8 mouse cellular contexts compared by ENCODE assay signal in the genomic region with DNA sequence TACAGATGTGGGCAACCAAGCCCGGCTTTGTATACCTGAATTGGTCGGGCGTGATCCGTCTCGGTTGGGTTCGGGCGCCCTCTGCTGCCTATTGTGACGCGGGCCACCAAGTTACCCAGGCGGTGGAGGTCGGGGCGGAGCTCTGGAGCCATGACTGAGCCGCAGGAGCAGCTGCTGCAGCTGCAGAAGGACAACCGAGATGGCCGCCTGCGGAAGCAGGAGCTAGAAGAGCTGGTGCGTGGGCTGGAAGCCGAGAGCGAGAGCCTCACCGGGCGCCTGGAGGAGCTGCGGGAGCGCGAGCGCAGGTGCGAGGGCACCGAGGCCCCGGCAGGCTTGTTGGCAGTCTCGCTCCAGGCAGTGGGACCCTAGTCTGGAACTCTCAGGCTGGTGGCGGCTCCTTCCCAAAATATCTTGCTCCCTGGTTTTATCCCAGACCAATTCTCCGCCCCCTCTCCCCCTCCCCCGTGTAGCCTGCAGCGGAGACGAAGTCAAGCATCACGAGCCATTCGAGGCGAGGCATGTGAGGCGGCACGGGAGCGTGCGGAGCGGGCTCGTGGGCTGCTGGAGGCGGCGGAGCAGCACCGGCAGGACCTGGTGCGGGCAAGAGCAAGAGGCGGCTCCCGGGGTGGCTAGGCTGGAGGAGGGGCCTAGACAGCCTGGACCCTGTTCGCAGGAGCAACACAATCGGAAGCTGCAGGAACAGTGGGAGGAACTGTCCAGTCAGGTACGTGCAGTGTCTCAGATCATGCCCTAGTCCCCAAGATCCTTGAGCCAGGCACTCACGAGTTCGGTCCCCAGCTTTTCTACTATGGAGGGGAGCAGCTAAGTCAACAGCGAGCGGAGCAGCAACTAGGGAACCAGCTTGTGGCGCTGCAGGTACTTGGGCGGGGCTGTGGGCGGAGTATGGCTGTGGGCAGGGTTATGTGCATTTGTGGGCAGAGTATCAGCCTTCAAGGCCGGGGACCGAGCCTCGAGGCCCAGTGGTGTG. TPM values are rescaled to one million over a fixed set of nuclear protein-coding genes. Genes with fewer than 3 reads are reported as not detected.
DNase-seq lines count a peak whose midpoint lies in the region; ATAC-seq lines count a peak whose summit lies in the region.

No protein-coding gene starts in this region.

- peak overlapping the region; percentile 80 for H3K9ac ChIP-seq in heart, embryonic 13.5 days
- peak overlapping the region; percentile 64 for H3K9ac ChIP-seq in liver, embryonic 12.5 days
- H3K9ac ChIP-seq in stomach, embryonic 15.5 days: peak overlapping the region; percentile 33; the same call in 1 of the 2 replicates

- peak overlapping the region; percentile 98 for H3K4me2 ChIP-seq in heart, embryonic 13.5 days
- peak overlapping the region; percentile 100 for H3K4me2 ChIP-seq in liver, embryonic 12.5 days
- H3K4me2 ChIP-seq in stomach, embryonic 15.5 days: peak overlapping the region; percentile 96

- ATAC-seq in erythroid progenitor cell, adult 5-6 weeks (replicated peaks; ENCODE audit: low FRiP score, poor library complexity, severe bottlenecking): peak; percentile 85
- peak; percentile 62 for ATAC-seq in heart, embryonic 13.5 days (ENCODE audit: extremely low read depth, insufficient number of reproducible peaks, low FRiP score, low TSS enrichment)
- ATAC-seq in liver, embryonic 12.5 days: peak; percentile 80
- peak; percentile 84 for ATAC-seq in stomach, embryonic 15.5 days (ENCODE audit: insufficient read depth, low FRiP score, low read depth)

- H3K36me3 ChIP-seq in heart, embryonic 13.5 days: peaks cover 28% of the 10 kb centered on the region
- H3K36me3 ChIP-seq in liver, embryonic 12.5 days: peaks cover 11% of the 10 kb centered on the region
- no peaks in the 10 kb centered on the region; the same call in 1 of the 2 replicates for H3K36me3 ChIP-seq in stomach, embryonic 15.5 days

- peak; percentile 93 for DNase-seq in CD4-positive helper T cell, adult 2 months (ENCODE audit: low read depth, low spot score)
- peak; percentile 66 for DNase-seq in brain, embryonic 18.5 days (ENCODE audit: low read depth, low spot score)
- peak; percentile 97 for DNase-seq in kidney, postnatal 10 days
- peak; percentile 88 to 93 for DNase-seq in natural killer cell, adult 2 months (ENCODE audit: low spot score in 2 of 2)

- H3K4me1 ChIP-seq in heart, embryonic 13.5 days: peaks cover 21% of the 10 kb centered on the region
- peaks cover 23% of the 10 kb centered on the region for H3K4me1 ChIP-seq in liver, embryonic 12.5 days
- H3K4me1 ChIP-seq in stomach, embryonic 15.5 days: peaks cover 19% of the 10 kb centered on the region

- WGBS in heart, embryonic 13.5 days: under 1% methylated on average over 62 of the region's 62 CpGs
- WGBS in liver, embryonic 12.5 days (ENCODE audit: insufficient replicate concordance): under 1% methylated on average over 62 of the region's 62 CpGs
- WGBS in stomach, embryonic 15.5 days: under 1% methylated on average over 61 of the region's 62 CpGs

- no peaks in the 10 kb centered on the region for H3K9me3 ChIP-seq in heart, embryonic 13.5 days
- H3K9me3 ChIP-seq in liver, embryonic 12.5 days (replicated peaks): no peaks in the 10 kb centered on the region
- no peaks in the 10 kb centered on the region for H3K9me3 ChIP-seq in stomach, embryonic 15.5 days

- H3K27ac ChIP-seq in heart, embryonic 13.5 days (replicated peaks): 0 out of 2 replicates have a peak overlapping the region, but pooled peaks have one; percentile 42
- H3K27ac ChIP-seq in liver, embryonic 12.5 days: peak overlapping the region; percentile 53
- peak overlapping the region; percentile 77 for H3K27ac ChIP-seq in stomach, embryonic 15.5 days

- H3K27me3 ChIP-seq in heart, embryonic 13.5 days (replicated peaks): peaks cover 29% of the 10 kb centered on the region
- peaks cover 31% of the 10 kb centered on the region for H3K27me3 ChIP-seq in liver, embryonic 12.5 days (replicated peaks)
- peaks cover 18% of the 10 kb centered on the region for H3K27me3 ChIP-seq in stomach, embryonic 15.5 days (replicated peaks)

- H3K4me3 ChIP-seq in heart, embryonic 13.5 days: peak overlapping the region; percentile 72
- peak overlapping the region; percentile 64 for H3K4me3 ChIP-seq in liver, embryonic 12.5 days
- peak overlapping the region; percentile 63 for H3K4me3 ChIP-seq in stomach, embryonic 15.5 days (replicated peaks)

RNA-seq across cellular contexts. Expression of gene Tmem191c, which starts 0.6 kb away (rescaled TPM):
- total RNA-seq in erythroid progenitor cell, adult 5-6 weeks (2015; ENCODE audit: low replicate concordance): 4.6 TPM in 1 of 2 replicates, not detected in the other
- total RNA-seq in erythroid progenitor cell, adult 5-6 weeks (2017; ENCODE audit: low replicate concordance): not detected in 2 replicates
- polyA plus RNA-seq in heart, embryonic 13.5 days (2015; fragmentation: Nextera tagmentation; extraction: Ambion mirVana): 7.0 and 7.6 TPM in 2 replicates
- polyA plus RNA-seq in liver, embryonic 12.5 days (2016; fragmentation: Nextera tagmentation; extraction: Ambion mirVana): 4.7 and 5.3 TPM in 2 replicates
- polyA plus RNA-seq in stomach, embryonic 15.5 days (2015; fragmentation: Nextera tagmentation; extraction: Ambion mirVana): 18.2 and 19.2 TPM in 2 replicates

RNA-seq across cellular contexts. Expression of gene Hic2, which starts 43.1 kb away (rescaled TPM):
- total RNA-seq in erythroid progenitor cell, adult 5-6 weeks (2015; ENCODE audit: low replicate concordance): under 0.01 TPM in 1 of 2 replicates, not detected in the other
- 0.13 and 0.23 TPM in 2 replicates for total RNA-seq in erythroid progenitor cell, adult 5-6 weeks (2017; ENCODE audit: low replicate concordance)
- polyA plus RNA-seq in heart, embryonic 13.5 days (2015; fragmentation: Nextera tagmentation; extraction: Ambion mirVana): 4.1 and 4.6 TPM in 2 replicates
- polyA plus RNA-seq in liver, embryonic 12.5 days (2016; fragmentation: Nextera tagmentation; extraction: Ambion mirVana): 4.8 and 5.3 TPM in 2 replicates
- polyA plus RNA-seq in stomach, embryonic 15.5 days (2015; fragmentation: Nextera tagmentation; extraction: Ambion mirVana): 4.5 and 6.1 TPM in 2 replicates

RNA-seq across cellular contexts. Expression of gene Serpind1, which starts 54.7 kb away (rescaled TPM):
- total RNA-seq in erythroid progenitor cell, adult 5-6 weeks (2015; ENCODE audit: low replicate concordance): not detected in 2 replicates
- not detected in 2 replicates for total RNA-seq in erythroid progenitor cell, adult 5-6 weeks (2017; ENCODE audit: low replicate concordance)
- 0.88 and 5.7 TPM in 2 replicates for polyA plus RNA-seq in heart, embryonic 13.5 days (2015; fragmentation: Nextera tagmentation; extraction: Ambion mirVana)
- 107 and 111 TPM in 2 replicates for polyA plus RNA-seq in liver, embryonic 12.5 days (2016; fragmentation: Nextera tagmentation; extraction: Ambion mirVana)
- polyA plus RNA-seq in stomach, embryonic 15.5 days (2015; fragmentation: Nextera tagmentation; extraction: Ambion mirVana): 5.8 and 12.9 TPM in 2 replicates

Comparison
In these comparisons a context has a peak if more than half of its experiments do, and no peak if none do; other contexts are left out.
1. Peak in every context shown above with its lines: DNase-seq, ATAC-seq, H3K4me3 ChIP-seq and H3K27ac ChIP-seq.